Mouse (Mus musculus) CH12F3 (cell line): Measurements from ENCODE around the gene Acsl4.

Experiments
- in situ Hi-C: fragments of 300-500 bp; cut with MboI; formaldehyde crosslinking; loops from 2 replicates; pipeline ENCODE4 v1.14.3; 2020; ENCODE audit warnings: low sequenced_read_pairs

Acsl4 gene

DNA sequence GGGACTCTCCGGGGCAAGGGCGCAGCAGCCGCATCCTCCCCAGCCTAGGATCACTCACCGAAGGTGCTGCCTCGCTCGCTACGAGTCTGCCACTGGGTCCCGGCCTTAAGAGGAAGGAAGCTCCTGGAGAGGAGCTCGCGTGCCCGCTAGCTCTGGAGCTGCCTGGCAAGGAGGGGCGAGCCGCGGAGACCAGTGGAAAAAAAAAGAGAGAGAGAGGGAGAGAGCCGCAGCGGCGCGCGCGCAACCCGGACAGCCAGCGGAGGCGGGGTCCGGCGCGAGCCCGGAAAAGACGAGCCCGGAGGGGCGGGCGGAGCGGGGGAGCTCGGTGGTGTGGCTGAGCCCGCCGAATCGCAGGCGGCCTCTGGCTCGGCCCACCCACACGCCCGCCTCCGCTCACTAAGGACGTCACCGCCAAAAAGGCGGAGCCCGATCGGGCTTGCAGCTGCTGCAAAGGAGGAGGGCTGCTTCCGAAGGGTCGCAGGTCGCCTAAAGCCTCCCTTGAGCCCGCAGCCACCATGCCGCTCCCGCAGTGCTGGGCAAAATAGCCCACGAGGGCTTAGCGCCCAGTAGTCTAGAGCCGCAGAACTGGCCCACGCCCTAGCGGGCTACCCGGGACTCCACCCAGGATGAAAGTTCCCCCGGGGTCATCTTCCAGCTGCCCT is at the start of gene Acsl4:
TSS of gene Acsl4 (minus strand) at position 289 of the 662 bp plus-strand sequence.
- in situ Hi-C loops, result no loop called here

GRCm38 (mm10) chrX:142437971-142438504 is 47.7 kb upstream of the Acsl4 start:
- in situ Hi-C loops, result no loop called here

DNA sequence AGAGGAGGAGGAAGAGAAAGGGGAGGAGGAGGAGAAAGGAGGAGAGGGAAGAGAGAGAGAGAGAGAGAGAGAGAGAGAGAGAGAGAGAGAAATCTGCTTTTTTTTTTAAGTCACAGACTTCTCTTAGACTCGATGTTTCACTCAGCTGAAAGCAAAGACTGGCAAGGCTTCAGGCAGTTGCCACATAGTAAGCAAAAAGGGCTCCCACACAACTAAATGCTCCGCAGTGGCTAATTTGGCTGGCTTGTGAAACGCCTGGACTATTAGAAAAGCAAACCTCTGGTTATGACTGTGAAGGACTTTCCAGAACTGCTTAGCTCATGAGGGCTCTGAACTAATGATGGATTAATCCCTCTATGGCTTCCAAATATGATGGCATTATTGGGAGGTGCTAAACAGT is 42.5 kb upstream of the Acsl4 start:
- in situ Hi-C loops, result no loop called here

DNA sequence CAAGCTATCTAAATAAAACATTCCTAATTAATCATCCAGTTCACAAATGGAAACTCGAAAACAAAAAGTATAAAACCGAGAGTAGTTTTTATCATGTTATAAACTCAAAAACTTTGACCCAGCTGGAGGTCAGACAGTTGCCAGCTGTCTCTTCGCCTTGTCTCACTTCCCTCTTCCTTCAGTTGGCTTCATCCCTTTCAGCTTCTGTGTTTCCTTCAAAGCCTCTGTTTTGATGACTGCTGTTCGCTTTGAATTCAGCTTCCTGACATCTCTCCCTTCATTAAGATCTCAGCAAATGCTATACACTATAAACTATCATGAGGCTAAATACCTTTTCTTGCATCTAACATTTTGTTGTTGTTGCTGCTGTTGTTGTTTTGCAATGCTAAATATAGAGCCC is 36.8 kb upstream of the Acsl4 start:
- in situ Hi-C loops, result no loop called here

- in situ Hi-C loops, result no loop called here
These were observed 36.3 kb upstream of the Acsl4 start for GRCm38 (mm10) chrX:142426628-142427027.

GRCm38 (mm10) chrX:142413884-142414283 is 23.5 kb upstream of the Acsl4 start:
- in situ Hi-C loops, result no loop called here

DNA sequence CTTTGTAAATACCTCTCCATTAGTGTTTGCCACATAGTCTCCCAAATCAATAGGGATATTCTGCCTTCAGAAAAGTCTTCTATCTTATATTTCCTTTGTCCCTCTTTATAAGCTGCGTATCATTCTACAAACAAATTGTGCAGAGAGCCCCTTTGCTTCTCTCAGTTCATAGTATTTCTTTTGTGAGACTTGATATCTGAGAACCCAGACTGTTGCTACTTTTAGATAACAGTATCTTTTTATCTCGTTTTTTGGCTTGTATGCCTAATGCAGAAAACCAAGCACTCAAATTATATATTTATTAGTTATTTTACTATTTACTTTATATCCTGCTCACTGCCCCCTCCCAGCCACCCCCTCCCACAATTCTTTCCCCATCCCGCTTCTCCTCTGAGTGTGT is 19.7 kb upstream of the Acsl4 start:
- in situ Hi-C loops, result no loop called here

DNA sequence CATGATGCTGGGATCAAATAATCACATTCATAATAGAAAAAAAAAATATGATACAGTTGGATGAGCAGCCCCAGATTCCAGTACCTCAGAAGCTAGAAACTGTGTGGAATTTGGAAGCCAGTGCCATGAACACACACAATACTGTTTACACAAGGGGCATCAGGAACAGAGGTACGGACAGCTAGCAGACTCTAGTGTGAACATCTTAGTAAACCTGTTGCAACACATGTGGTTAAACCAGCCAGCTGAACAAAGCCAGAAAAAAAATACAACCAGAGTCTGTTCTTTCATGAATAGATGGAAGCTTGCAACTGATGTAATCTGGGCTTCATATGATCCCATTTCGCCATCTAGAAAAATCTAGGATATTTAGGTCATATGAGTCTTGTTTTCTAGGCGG is 19.0 kb upstream of the Acsl4 start:
- in situ Hi-C loops, result no loop called here

DNA sequence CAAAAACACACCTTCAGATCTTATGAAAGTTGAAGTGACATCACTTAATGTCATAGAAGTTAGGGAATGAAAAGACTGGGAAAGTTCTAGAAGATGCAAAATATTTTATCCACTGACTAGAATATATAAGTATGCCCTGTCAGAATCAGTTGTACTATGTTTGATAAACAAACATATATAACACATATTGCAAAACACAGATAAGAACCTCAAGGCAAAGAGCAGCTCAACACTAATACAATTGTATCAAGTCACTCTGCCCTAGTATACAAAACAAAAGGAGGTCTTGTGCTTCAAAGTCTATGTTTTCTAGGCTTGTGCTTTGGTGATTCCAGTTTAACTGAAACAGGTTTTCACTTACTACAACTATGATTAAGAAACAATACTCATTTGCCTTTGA is 12.8 kb upstream of the Acsl4 start:
- in situ Hi-C loops, result no loop called here

- in situ Hi-C loops, result no loop called here
These were observed 8.3 kb upstream of the Acsl4 start for GRCm38 (mm10) chrX:142398621-142399020.

DNA sequence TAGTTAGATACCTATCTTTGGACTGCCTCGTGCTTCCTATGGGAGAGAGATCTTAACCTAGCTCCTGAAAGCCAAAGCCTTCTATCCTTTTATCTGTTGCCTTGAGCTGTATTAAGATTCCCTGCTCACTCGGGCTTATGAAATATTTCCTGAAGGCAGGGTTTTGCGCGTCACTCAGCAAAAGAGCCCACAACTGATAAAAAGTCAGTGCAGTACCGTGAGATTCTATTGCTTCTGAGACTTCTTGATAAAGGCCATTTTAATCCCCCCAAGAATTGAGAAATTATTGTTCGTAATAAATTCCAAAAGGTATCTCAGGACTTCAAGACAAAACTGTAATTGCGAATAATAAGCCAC is 552 bp upstream of the Acsl4 start:
- in situ Hi-C loops, result no loop called here

DNA sequence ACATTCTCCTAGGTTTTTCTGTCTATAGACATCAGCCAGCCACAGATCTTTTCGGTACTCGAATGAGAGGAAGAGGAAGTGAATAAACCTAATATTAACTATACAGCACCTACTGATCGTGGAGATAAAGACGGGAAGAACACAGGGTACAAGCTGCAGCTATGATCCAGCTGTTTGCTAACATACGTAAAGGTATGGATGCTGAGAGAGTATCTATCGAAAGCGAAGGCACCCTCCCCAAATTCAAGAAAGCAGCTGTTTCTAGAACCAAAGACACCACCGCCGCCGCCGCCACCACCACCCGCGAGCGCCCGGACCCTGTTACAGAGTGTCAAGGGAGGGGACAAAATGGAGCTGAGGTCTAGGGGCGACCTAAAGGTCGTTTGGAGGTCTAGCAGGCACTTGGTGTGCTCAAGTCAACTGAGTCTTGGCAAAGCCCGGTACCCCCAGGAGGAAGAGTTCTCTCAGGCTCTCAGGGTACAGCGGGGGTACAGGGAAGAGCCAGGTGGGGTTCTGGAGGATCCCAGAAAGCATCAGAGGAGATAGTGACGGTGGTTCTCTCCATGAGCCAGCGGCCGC is 665 bp downstream of the Acsl4 start:
- in situ Hi-C loops, result loop anchor here (10.0 kb wide), 1 partner anchor 135 kb away; no protein-coding TSS in a partner anchor

GRCm38 (mm10) chrX:142388141-142388540 is 2.2 kb downstream of the Acsl4 start:
- in situ Hi-C loops, result loop anchor here (10.0 kb wide), 1 partner anchor 137 kb away; no protein-coding TSS in a partner anchor

- in situ Hi-C loops, result loop anchor here (10.0 kb wide), 1 partner anchor 137 kb away; no protein-coding TSS in a partner anchor
These were observed 2.7 kb downstream of the Acsl4 start for GRCm38 (mm10) chrX:142387634-142388033.

DNA sequence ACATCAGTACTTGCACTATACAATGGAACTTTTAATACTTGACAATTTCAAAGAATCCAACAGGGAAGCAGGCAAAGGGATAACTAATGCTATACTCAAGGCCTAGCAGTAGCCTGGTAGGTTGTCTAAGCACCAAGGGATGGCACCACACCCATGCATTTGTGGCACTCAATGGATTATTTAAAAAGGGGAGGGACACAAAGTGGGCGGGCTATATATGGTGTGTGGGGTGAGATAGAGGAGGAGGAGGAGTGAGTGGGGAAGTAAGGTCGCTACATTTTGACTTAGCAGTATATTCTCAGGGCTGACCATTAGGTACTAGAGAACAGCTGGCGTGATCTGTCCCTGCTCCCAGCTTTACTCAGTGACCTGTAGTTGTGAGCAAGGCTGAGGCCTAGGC is 5.4 kb downstream of the Acsl4 start:
- in situ Hi-C loops, result loop anchor here (10.0 kb wide), 1 partner anchor 140 kb away; no protein-coding TSS in a partner anchor

GRCm38 (mm10) chrX:142379894-142380293 is 10.4 kb downstream of the Acsl4 start:
- in situ Hi-C loops, result loop anchor here (10.0 kb wide), 1 partner anchor 145 kb away; no protein-coding TSS in a partner anchor

DNA sequence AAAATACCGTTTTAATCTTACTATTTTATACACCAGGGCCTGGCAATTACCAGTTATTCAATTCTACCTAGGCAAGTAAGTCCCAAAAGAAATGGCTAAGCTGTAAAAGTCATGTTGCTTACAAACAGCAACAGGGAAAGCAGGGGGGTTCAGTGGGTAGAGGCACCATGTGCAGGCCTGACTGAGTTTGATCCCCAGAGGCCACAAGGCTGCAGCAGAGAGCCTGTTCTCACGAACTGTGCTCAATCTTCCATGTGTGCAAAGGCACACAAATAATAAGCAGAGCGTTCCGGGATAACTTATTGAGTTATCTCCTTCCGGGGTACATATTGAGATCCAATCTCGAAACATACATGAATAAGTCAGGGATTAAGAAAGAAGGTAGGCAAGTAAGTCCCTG is 12.3 kb downstream of the Acsl4 start:
- in situ Hi-C loops, result no loop called here

DNA sequence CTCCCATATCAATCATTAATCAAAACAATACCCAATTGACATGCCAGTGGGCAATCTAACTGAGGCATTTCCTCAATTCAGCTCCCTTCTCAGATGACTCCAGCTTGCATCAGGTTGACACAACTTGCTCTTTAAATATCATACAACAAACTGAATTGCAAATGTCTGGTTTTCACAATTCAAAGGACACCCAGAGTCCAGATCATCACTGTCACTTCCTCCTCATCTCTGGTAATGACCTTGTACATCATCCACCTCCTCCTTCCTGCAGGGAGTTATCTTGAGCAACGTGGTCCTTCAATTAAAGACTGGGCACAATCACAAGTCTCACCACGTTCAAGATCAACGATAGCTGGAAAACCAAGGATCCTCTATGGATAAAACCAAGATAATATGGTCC is 13.0 kb downstream of the Acsl4 start:
- in situ Hi-C loops, result no loop called here

GRCm38 (mm10) chrX:142376747-142377146 is 13.6 kb downstream of the Acsl4 start:
- in situ Hi-C loops, result no loop called here

GRCm38 (mm10) chrX:142375519-142375918 is 14.8 kb downstream of the Acsl4 start:
- in situ Hi-C loops, result no loop called here

- in situ Hi-C loops, result no loop called here
These were observed 17.9 kb downstream of the Acsl4 start for GRCm38 (mm10) chrX:142372393-142372792.

- in situ Hi-C loops, result no loop called here
These were observed 20.4 kb downstream of the Acsl4 start for GRCm38 (mm10) chrX:142369935-142370334.
